Mouse (Mus musculus) splenic B cell, adult 2 months (primary cell): ENCODE results near the gene Zdhhc7.

Experiments used
- DNase-seq: peaks from one replicate; pipeline ENCODE4 v3.0.0-alpha.2; 2011; ENCODE audit warnings: low read depth, low spot score
- H3K27me3 ChIP-seq: 2 replicates; pipeline ENCODE4 v1.6.1; 2012; ENCODE audit warnings: mild to moderate bottlenecking, low read length, moderate library complexity, mixed read lengths; ENCODE audit not compliant: control insufficient read depth, poor library complexity, insufficient read depth, severe bottlenecking
- H3K36me3 ChIP-seq: 2 replicates; pipeline ENCODE4 v1.6.1; 2012; ENCODE audit warnings: mild to moderate bottlenecking, low read length, moderate library complexity, mixed read lengths; ENCODE audit not compliant: control insufficient read depth, poor library complexity, insufficient read depth, severe bottlenecking

The Zdhhc7 gene

GRCm38 (mm10) chr8:120101068-120101972 is at the start of gene Zdhhc7:
Gene Zdhhc7, minus strand, starts transcription at chr8:120101482.
- Histone ChIP-seq H3K27me3 (no peaks in the 10 kb centered on the region), H3K36me3 (no peaks in the 10 kb centered on the region)
- DNase-seq, result peak; percentile 70

- Histone ChIP-seq H3K36me3 (no peaks in the 10 kb centered on the region), H3K27me3 (no peaks in the 10 kb centered on the region)
- no peak for DNase-seq
These were observed 48.7 kb upstream of the Zdhhc7 start for GRCm38 (mm10) chr8:120150028-120150427.

- DNase-seq, result no peak
- Histone ChIP-seq H3K36me3 (no peaks in the 10 kb centered on the region), H3K27me3 (no peaks in the 10 kb centered on the region)
These were observed 44.8 kb upstream of the Zdhhc7 start for GRCm38 (mm10) chr8:120146051-120146450.

GRCm38 (mm10) chr8:120144652-120145301 is 43.5 kb upstream of the Zdhhc7 start:
- DNase-seq, result no peak
- no peaks in the 10 kb centered on the region for H3K36me3 ChIP-seq

GRCm38 (mm10) chr8:120143911-120144651 is 42.8 kb upstream of the Zdhhc7 start:
- no peaks in the 10 kb centered on the region for H3K36me3 ChIP-seq
- H3K27me3 ChIP-seq, result no peaks in the 10 kb centered on the region
- no peak for DNase-seq

More at GRCm38 (mm10) chr8:120144652-120145301, 43.5 kb upstream of the Zdhhc7 start:
- no peaks in the 10 kb centered on the region for H3K27me3 ChIP-seq

GRCm38 (mm10) chr8:120140769-120141168 is 39.5 kb upstream of the Zdhhc7 start:
- DNase-seq, result no peak
- Histone ChIP-seq H3K27me3 (no peaks in the 10 kb centered on the region), H3K36me3 (no peaks in the 10 kb centered on the region)

- no peaks in the 10 kb centered on the region for H3K27me3 ChIP-seq
- H3K36me3 ChIP-seq, result no peaks in the 10 kb centered on the region
- no peak for DNase-seq
These were observed 37.7 kb upstream of the Zdhhc7 start for GRCm38 (mm10) chr8:120138958-120139357.

- Histone ChIP-seq H3K36me3 (no peaks in the 10 kb centered on the region), H3K27me3 (no peaks in the 10 kb centered on the region)
- no peak for DNase-seq
These were observed 35.3 kb upstream of the Zdhhc7 start for GRCm38 (mm10) chr8:120136618-120137017.

GRCm38 (mm10) chr8:120135687-120136086 is 34.4 kb upstream of the Zdhhc7 start:
- DNase-seq, result no peak
- no peaks in the 10 kb centered on the region for H3K27me3 ChIP-seq
- no peaks in the 10 kb centered on the region for H3K36me3 ChIP-seq

- no peaks in the 10 kb centered on the region for H3K27me3 ChIP-seq
- no peaks in the 10 kb centered on the region for H3K36me3 ChIP-seq
- no peak for DNase-seq
These were observed 31.9 kb upstream of the Zdhhc7 start for GRCm38 (mm10) chr8:120133169-120133568.

GRCm38 (mm10) chr8:120131158-120131557 is 29.9 kb upstream of the Zdhhc7 start:
- no peaks in the 10 kb centered on the region for H3K27me3 ChIP-seq
- DNase-seq, result no peak
- H3K36me3 ChIP-seq, result no peaks in the 10 kb centered on the region

GRCm38 (mm10) chr8:120129547-120129946 is 28.3 kb upstream of the Zdhhc7 start:
- Histone ChIP-seq H3K27me3 (no peaks in the 10 kb centered on the region), H3K36me3 (no peaks in the 10 kb centered on the region)
- DNase-seq, result no peak

GRCm38 (mm10) chr8:120126357-120127161 is 25.3 kb upstream of the Zdhhc7 start:
- DNase-seq, result no peak
- Histone ChIP-seq H3K27me3 (no peaks in the 10 kb centered on the region), H3K36me3 (no peaks in the 10 kb centered on the region)

- no peaks in the 10 kb centered on the region for H3K36me3 ChIP-seq
- DNase-seq, result no peak
- H3K27me3 ChIP-seq, result no peaks in the 10 kb centered on the region
These were observed 23.6 kb upstream of the Zdhhc7 start for GRCm38 (mm10) chr8:120124836-120125389.
